Mouse (Mus musculus): ENCODE results near the gene Gak. TPM values are rescaled to one million over a fixed set of nuclear protein-coding genes. Genes with fewer than 3 reads are reported as not detected.
A peak's percentile ranks its signal among the peaks of the same experiment; 100 is the strongest.
"Not testable (repeated sequence)": the region's sequence is repeated elsewhere in the genome, so short reads cannot be mapped to it uniquely, and the experiment has no call there.

The Gak gene
- total RNA-seq, 2 experiments from 2014 or later = 27.5 to 31.3 TPM

DNA sequence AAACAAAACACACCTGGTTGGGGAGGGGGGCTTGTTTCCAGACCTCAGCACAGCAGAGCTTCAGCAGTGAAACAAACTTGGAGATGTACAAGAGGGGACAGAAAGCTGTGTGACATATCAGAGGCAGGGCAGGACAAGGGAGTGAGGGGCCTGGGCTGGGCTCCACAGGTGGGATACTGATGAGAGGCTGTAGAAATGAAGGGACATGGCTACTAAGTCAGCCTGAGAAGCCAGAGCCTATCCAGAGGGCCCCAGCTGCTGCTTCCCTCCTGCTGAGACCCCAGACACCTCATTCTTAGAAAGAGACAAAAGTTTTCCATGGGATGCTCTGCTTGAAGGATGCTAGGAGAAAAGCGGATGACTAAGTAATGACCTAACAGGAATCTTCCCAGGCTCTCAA, 29.1 kb upstream of the Gak start:
- DNase-seq = no peak
- intact Hi-C loops (cut with DNase I) = no loop called here

DNA sequence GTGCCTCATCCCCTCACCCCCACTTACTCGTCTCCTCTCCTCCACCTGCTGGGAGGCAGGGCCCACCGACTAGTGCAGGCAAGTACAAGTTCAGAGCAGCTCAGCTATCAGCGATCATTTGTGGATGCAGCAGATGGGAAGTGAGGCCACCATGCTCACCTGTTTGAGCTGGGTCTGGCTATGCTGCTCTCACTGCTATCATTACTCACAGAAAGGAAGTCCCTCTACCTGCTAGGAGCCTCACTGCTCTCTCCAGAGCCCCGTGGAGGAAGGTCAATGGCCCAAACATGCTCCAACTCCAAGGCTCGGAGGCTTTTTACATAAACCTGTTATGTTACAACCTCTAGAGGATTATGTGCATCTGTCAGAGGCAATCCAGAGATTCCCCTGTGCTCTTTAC, 27.9 kb upstream of the Gak start:
- intact Hi-C loops (cut with DNase I) = no loop called here
- DNase-seq = no peak

DNA sequence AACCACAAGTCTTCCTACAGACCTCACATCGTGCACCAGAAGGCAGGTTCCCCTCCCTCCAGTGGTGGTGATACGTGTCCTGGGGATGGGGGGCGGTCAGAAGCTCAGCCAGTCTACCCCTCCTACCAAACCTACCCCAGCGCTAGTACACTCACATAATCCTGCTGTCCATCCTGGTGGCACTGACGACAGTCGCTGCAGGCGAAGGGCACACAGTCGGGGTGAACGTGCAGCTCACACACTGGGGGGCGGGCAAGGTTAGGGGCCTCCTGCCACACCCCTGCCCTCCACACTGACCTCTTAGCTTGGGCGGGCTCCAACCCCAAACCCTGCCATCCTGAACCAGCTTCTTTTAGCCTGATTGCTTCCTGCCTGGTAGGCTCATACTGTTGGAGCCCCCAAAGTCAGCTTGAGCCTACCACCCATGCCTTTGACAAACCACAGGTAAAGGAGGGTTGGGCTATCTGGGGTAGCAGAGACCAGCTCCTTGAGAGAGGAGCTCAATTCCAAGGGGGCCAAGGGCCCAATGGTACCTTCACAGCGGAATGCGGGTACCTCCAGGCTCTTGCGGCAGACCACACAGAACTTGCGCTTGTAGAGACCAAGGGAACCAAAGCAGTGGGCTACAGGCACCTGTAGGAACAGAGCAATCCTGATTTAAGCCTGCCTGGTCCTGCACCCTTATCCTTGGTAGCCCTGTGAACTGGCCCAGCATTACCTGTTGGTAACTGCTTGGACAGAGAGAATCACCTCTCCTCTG, 26.5 kb upstream of the Gak start:
- DNase-seq = no peak

DNA sequence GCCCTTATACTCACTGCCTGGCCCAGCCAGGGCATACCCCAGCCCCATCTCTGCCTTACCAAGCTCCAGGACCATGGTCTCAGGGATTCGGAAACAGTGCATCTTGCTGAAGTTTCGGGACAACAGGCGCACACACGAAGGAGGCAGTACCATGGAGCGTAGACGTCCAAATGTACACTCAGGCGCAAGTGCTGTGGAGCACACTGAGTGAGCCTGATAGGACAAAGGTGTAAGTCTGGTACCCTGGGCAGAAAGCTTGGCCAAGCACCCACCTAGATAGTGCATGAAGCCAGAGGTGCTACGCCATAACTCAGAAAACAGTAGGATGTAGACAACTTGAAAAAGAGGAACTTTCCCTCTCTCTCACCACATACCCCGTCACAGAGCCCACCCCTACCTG, 25.8 kb upstream of the Gak start:
- intact Hi-C loops (cut with DNase I) = no loop called here
- DNase-seq = no peak

More for the DNA sequence above, 26.5 kb upstream of the Gak start:
- intact Hi-C loops (cut with DNase I) = no loop called here

DNA sequence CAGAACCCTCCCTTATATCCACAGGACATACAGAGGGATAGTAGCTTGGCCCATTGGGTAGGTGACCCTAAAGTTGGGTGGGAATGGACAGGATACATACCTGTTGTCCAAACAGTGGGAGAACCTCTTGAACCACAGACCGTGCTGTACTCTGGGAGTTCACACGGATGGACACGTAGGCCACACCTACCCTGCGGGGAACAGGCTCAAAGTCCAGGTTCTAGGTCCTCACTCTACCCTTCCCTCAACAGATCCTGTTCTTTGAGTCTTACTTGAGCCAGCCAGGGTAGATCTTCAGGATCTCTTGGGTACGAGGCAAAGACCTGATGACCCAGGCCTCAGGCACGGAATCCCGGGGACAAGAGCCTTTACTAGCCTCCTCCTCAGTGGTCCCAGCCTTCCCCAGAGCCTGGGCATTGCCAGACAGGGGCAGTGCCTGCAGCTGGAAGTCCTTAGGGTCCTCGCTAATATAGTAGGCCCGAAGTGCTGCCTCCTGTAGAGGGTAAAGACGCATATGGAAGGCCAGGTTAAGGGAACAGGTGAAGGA, 25.0 kb upstream of the Gak start:
- intact Hi-C loops (cut with DNase I) = loop anchor here (5.0 kb wide), 1 partner anchor 227 kb away; no protein-coding TSS in a partner anchor
- no peak for DNase-seq

DNA sequence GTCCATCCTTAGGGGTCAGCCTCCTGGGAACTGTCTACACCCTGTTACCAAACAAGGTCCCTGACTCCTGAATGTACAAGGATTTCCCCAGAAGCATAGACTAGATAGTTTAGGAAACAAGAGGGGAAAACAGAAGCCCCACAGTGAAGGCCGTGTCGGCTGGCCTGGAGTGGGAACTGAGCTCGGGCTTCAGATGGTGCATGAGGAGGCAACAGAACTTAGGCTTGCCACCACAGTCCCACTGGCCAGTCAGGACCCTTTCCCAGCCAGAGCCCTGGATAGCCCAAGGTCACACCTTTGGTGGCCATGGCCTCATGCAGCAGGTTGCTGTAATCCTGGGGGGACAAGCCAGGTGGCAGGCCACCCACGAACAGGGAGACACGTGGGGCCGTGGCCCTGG, 23.8 kb upstream of the Gak start:
- DNase-seq = no peak
- intact Hi-C loops (cut with DNase I) = loop anchor here (5.0 kb wide), 1 partner anchor 226 kb away; no protein-coding TSS in a partner anchor

DNA sequence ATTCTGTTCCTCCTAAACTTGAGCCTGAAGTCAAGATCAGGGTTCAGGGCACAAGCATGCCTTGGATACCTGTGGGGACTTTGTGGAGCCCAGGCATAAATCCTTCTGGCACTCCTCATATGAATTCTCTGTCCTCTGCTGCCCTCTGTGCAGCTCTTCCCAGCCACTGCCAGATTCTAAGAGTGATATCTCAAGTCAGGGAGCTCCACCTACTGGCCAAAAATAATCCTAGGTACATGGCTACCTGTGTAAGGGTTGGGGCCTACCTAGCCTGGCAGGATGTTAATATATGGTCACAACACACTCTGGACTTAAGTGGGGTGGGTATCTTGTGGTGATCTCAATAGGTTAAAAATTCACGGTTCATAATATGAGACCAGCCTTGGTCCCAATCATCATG, 22.3 kb upstream of the Gak start:
- intact Hi-C loops (cut with DNase I) = loop anchor here (5.0 kb wide), 1 partner anchor 225 kb away; no protein-coding TSS in a partner anchor
- DNase-seq = peak in 1 of 2 experiments; percentile 49

DNA sequence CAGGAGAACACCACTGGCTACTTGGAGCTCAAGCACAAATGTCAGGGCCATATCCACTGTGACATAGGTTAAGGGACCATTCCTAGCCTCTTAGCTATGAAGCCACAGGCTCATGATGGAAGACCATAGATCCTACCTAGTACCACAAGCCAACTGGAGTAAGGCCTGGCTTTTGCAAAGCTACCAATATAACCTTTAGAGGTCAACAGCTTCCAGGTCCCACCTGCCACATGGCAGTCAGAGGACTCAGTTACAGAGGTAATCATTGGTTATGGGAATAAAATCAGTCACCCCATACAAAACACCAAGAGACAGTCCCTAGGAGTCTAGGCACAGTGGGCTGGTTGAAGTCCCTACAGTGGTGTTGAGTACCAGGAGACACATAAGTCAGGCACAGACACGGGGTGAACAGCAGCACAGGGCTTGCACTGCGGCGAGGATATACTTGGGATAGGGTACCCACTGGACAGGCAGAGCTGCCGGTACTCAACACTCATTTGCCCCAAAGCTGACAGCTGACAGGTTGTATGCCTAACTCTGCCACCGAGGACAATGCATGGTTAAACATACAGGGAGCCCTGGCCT, 21.7 kb upstream of the Gak start:
- intact Hi-C loops (cut with DNase I) = loop anchor here (5.0 kb wide), 1 partner anchor 224 kb away; no protein-coding TSS in a partner anchor
- no peak for DNase-seq

DNA sequence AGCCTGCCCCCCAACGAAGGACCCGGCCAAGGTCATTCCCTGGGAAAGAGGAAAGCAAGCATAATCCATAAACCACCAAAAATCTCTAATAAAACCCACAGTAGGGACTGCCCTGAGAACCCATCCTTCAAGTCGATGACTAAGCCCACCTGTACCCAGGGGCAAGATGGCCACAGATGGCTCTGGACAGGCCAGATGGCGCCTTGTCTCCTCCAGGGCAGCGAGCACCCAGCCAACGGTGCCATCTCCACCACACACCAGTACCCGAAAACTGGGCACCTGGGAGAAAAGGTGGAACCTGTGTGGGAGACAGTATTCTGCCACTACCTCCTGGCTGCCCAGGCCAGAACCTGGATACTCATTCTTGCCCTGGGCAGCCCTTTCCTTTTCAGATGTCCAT, 20.8 kb upstream of the Gak start:
- no peak for DNase-seq
- intact Hi-C loops (cut with DNase I) = loop anchor here (5.0 kb wide), 1 partner anchor 223 kb away; no protein-coding TSS in a partner anchor

DNA sequence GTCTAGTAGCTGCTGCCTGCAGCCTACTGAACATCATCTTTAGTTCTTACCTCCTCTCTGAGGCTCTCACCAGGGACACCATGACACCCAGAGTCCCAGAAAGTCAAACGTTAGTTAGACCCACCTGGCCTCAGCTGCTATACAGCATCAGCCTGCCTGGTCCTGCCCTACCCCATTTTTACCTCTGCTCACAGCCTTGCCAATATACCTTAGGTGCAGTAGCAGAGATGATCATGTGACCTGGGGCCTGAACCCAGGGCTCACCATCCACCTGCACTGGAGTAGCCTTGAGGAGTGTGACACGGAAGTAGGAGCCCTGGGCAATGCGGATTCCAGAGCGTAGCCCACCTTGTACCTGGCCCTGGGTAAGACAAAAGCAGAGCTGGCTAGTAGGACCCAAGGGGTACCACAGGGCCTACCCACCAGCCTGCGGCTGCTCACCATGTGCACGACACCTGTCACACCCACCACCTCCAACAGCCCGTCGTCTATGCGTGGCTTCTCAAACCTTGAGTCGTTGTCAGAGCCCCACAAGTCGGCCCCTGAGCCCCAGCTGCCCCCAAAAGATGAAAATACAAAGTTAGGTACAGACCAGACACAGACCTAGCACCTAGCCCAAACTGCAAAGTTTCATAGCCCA, 19.5 kb upstream of the Gak start:
- intact Hi-C loops (cut with DNase I) = no loop called here

DNA sequence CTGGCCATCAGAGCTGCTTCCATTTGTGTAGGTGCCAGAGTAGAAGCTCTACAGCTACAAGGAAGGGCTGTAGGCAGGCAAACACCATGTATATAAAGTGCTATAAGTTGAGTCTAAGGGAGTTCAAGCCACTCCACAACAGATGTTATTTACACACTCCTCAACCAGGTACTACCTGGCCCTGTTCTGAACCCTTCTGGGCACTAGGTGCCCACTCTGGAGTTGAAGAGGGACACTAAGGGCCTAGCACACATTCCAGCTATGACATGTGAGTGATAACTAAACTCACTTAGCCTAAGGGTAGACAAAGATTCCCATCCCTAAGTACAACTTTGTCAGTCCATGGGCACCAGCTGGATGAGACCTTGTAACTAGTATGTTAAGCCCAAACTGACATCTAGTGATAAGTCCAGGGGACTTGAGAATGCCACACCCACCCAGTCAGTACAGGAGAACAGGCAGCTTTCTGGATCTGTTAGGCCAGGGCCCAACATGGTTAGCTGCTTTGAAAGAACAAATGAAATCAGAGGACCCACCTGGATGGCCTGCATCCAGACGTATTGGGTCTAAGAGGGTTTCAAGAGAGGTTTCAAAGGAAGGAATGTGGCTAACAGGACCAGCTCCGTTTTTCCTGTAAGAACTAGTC, 18.4 kb upstream of the Gak start:
- no peak for DNase-seq
- intact Hi-C loops (cut with DNase I) = no loop called here

More for the DNA sequence above, 19.5 kb upstream of the Gak start:
- DNase-seq = no peak

DNA sequence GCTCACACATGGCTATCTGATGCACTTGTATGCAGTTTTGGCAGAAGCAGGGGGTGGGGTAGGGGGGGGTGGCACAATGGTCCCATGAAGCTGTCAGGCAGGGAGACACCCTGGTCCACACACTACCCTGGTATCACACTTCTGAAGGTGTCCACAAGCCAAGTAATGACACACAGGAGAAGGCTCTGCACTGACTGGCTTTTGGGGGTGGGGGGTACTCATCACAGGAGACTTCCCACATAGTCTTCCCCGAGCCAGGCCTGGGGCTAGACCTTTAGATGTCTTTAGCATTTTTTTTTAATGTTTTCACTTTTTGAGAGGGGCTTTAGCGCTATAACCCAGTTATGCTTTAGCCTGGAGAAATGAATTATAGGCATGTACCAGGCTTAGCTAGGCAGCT, 17.8 kb upstream of the Gak start:
- intact Hi-C loops (cut with DNase I) = no loop called here
- DNase-seq = no peak

DNA sequence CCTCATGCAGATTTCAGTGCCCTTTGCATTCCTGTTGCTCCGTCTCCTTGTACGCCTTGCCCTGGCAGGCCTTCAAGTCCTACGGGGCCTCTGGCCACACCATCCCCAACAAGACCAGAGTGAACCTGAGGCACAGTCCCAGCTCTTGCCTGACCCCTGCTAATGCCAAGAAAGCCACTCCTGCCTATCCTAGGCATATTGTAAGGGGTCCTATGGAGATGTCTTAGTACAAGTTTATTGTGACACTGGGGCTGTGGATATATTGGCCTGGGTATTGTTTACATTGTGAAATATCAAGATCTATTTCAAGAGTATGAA, 16.7 kb upstream of the Gak start:
- intact Hi-C loops (cut with DNase I) = no loop called here

DNA sequence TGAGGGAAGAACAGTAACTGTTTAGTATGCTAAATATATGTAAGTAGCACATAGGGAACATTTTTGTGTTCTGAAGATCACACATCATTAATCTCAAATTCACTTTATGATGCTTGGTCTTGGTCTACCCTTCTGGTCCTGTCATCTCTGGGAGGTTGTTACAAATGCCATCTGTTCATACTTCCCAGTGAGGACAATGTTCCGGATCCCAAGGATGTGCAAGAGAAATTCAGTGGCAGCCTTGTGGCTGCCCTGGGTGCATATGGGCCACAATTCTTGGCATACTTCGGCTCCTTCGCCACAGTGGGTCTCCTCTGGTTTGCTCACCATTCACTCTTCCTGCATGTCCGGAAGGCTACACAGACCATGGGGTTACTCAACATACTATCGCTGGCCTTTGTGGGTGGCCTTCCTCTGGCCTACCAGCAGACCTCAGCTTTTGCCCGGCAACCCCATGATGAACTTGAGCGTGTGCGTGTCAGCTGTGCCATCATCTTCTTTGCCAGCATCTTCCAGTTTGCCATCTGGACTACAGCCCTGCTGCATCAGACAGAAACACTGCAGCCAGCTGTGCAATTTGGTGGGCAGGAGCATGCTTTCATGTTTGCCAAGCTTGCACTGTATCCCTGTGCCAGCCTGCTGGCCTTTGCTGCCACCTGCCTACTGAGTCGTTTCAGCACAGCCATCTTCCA, 16.2 kb upstream of the Gak start:
- intact Hi-C loops (cut with DNase I) = no loop called here
- no peak for DNase-seq

More for the DNA sequence above, 16.7 kb upstream of the Gak start:
- DNase-seq = no peak

DNA sequence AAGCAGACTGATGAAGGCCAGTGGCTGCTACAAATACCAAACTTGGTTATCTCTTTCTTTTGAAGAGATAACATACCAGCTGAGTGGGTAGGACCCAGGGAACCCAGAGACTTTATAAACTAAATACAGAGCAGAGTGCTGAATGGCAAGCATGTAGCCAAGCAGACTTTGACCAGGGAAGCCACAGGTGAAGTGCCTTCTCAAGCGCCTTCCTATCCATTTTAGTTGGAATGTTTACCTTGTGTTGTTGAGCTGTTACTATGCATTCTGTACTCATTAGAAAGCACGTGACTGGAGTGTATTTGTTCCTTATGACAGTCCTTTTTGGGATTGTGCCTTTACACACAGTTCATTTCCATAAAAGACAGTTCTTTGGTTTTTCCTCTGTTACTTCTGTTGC, 14.1 kb upstream of the Gak start:
- intact Hi-C loops (cut with DNase I) = no loop called here

DNA sequence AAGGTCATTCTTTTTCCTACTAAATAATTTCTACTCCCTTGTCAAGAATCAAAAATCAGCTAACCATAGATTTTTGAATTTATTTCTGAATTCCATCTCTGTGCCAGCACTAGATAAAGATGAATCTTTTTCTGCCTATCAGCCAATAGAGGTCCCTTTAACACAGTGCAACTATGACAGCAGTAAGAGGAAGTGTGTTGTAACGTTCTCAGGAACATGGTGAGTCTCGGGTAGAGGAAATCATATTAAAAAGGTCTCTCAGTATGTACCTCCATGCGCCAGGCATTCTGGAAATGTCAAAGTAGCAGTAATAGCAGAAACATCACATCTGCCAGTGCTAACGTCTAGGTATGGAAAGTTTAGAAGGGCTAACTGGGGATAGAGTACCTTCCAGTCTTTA, 6.6 kb upstream of the Gak start:
- intact Hi-C loops (cut with DNase I) = no loop called here
- no peak for DNase-seq

More for the DNA sequence above, 14.1 kb upstream of the Gak start:
- DNase-seq = no peak

DNA sequence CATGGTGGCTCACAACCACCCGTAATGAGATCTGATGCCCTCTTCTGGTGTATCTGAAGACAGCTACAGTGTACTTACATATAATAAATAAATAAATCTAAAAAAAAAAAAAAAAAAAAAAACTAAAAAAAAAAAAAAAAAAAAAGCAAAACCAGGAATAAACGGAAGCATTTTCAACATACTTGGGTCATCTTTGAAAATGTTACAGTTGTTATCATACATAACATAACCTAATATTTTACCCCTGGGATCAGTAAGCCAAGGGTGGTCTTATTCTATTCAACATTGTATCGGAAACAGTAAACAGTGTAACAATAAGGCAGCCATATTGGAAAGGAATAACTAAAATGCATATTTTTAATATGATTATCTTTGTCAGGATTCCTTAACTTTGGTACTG, 4.5 kb upstream of the Gak start:
- DNase-seq; intact Hi-C loops (cut with DNase I): not testable (repeated sequence)

DNA sequence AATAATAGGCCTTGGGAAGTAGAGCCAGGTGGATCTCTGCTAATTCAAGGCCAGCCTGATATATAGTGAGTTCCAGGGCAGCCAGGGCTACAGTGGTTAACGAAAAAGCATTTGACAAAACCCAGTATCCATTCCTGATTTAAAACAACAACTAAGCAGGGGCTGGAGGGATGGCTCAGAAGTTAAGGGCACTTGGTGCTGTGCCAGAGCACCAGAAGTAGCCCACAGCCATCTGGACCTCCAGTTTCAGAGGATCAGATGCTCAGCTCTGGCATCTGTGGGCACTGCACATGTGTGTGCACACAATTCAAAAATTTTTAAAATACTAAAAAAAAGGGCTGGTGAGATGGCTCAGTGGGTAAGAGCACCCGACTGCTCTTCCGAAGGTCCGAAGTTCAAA, 4.1 kb upstream of the Gak start:
- intact Hi-C loops (cut with DNase I) = no loop called here
- DNase-seq = no peak

DNA sequence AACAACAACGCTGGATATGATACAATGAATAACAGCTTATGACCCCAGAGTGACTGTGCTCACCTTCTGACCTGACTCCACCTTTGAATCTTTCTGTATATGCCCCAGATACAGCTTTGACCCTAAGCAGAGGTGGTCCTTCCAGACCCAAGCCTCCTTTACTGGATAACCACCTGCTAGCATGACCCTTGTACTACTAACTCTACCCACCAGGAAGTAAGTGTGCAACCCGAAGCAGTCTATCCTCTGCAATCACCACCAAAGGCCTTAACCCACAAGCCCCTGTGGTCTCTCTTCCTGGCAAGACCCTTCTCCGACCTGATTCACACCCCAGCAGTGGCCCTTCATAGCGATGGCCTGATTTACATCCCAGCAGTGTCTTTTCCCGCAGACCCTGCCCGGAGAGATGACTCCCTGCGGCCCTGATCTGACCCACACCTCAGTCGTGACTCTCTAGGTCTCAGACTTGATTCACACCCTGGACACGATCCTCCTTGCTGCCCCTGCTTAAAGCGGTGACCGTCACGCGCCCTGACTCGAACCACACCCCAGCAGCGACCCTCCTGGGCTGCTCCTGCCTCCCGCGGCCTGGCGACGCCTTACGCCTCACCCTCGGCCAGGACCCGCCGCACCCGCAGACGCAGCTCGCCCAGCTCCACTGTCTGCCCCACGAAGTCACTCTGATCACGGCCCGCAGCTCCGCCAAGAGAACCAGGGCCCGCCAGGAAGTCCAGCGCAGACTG, 493 bp downstream of the Gak start:
- DNase-seq = no peak
- intact Hi-C loops (cut with DNase I) = loop anchor here (2.0 kb wide), 1 partner anchor 40 kb away; the partner anchor contains the start of gene Dgkq
